Mouse (Mus musculus): ENCODE measurements around the gene Ctps2.

GRCm38 (mm10) chrX:162868294-162868965 lies 32.6 kb upstream of the Ctps2 start:
- TF ChIP-seq SIN3A (IDR thresholded peaks at IDR 0.05; ENCODE audit: low read length) (no peak), NRF1 (IDR thresholded peaks at IDR 0.05; ENCODE audit: low read depth, low read length) (no peak), MAX (IDR thresholded peaks at IDR 0.05; ENCODE audit: low read length) (no peak)

All from CH12.LX (cell line).